Mouse (Mus musculus) liver, embryonic 14.5 days (tissue): ENCODE measurements around the gene Gm26727. TPM values are rescaled to one million over a fixed set of nuclear protein-coding genes. Genes with fewer than 3 reads are reported as not detected.
"Not testable (repeated sequence)": the region's sequence is repeated elsewhere in the genome, so short reads cannot be mapped to it uniquely, and the experiment has no call there.

Experiments used
- ATAC-seq: fragments of 200-750 bp; cut with Nextera tagmentation; 2 replicates; pipeline ENCODE4 v1.8.0; 2017; ENCODE audit warnings: moderate number of reproducible peaks, mild to moderate bottlenecking, moderate library complexity; ENCODE audit not compliant: insufficient read depth
- DNase-seq, 3 experiments: peaks; one replicate each; pipeline ENCODE4 v3.0.0-alpha.2; 2012 to 2013; ENCODE audit warnings: low read depth in 3 of 3, low spot score in 3 of 3
- H3K27ac ChIP-seq: fragments of 300-500 bp; sonication (generic); 2 replicates; pipeline ENCODE4 v1.5.1; 2014; ENCODE audit warnings: moderate library complexity, mild to moderate bottlenecking, control low read depth, inconsistent platforms
- H3K27me3 ChIP-seq: fragments of 300-500 bp; sonication (generic); 2 replicates; pipeline ENCODE4 v1.6.1; 2014; ENCODE audit warnings: mild to moderate bottlenecking, low read length, moderate library complexity; ENCODE audit not compliant: control insufficient read depth, insufficient read depth
- H3K36me3 ChIP-seq: fragments of 300-500 bp; sonication (generic); replicated peaks from 2 replicates; pipeline ENCODE4 v1.6.1; 2014; ENCODE audit warnings: low read depth; ENCODE audit not compliant: control insufficient read depth, insufficient read depth
- H3K4me1 ChIP-seq, 2 experiments: fragments of 200-500 bp in 1 of 2; fragments of 300-500 bp in 1 of 2; sonication (generic) in 1 of 2; replicated peaks; 2 replicates each; pipeline ENCODE4 v1.6.1; 2012 to 2014; ENCODE audit warnings: antibody characterized with exemption in 1 of 2, inconsistent platforms in 1 of 2, low read length in 1 of 2; ENCODE audit not compliant: control insufficient read depth in 2 of 2, insufficient read depth in 2 of 2
- H3K4me2 ChIP-seq: fragments of 300-500 bp; sonication (generic); 2 replicates; pipeline ENCODE4 v1.6.1; 2014; ENCODE audit warnings: low read depth, mild to moderate bottlenecking, control low read depth, moderate library complexity
- H3K4me3 ChIP-seq, 2 experiments: fragments of 200-500 bp in 1 of 2; fragments of 300-500 bp in 1 of 2; sonication (generic) in 1 of 2; 2 replicates each; pipeline ENCODE4 v1.5.1; 2012 to 2014; ENCODE audit warnings: low read depth in 2 of 2, low read length in 2 of 2, mild to moderate bottlenecking in 2 of 2, control low read depth in 1 of 2, inconsistent platforms in 1 of 2, moderate library complexity in 1 of 2; ENCODE audit not compliant: insufficient read depth in 1 of 2
- H3K9ac ChIP-seq: fragments of 300-500 bp; sonication (generic); replicated peaks from 2 replicates; pipeline ENCODE4 v1.6.1; 2014; ENCODE audit warnings: mild to moderate bottlenecking, control low read depth, moderate library complexity
- H3K9me3 ChIP-seq: fragments of 300-500 bp; sonication (generic); 2 replicates; pipeline ENCODE4 v1.6.1; 2016; ENCODE audit warnings: low read length, mixed read lengths; ENCODE audit not compliant: control insufficient read depth
- CTCF ChIP-seq: IDR thresholded peaks from 2 replicates; pipeline ENCODE4 v1.5.1; 2016; ENCODE audit warnings: antibody characterized with exemption, low read depth, control low read depth
- EP300 ChIP-seq: IDR thresholded peaks from 2 replicates; pipeline ENCODE4 v1.6.1; 2016; ENCODE audit warnings: antibody characterized with exemption, low read depth
- WGBS: fragments of 180-500 bp; shearing (Covaris S2); extraction: QIAGEN DNeasy Blood & Tissue Kit; methylation state at CpG from one replicate; pipeline ENCODE4 v1.1.7; 2014; ENCODE audit not compliant: insufficient replicate concordance; 5-methylcytosine and 5-hydroxymethylcytosine counted together
- polyA plus RNA-seq, 2 experiments: library from polyadenylated mRNA; depleted of rRNA in 1 of 2; stranded (reverse) in 1 of 2; unstranded in 1 of 2; fragments of >200 nt; fragmentation: Nextera tagmentation in 1 of 2; extraction: Ambion mirVana in 1 of 2; gene quantifications; 2 replicates each; pipeline versions ENCODE4 v1.2.1 to v1.2.3; 2012 to 2014

Gm26727 gene
- polyA plus RNA-seq, 2 experiments, result not detected

DNA sequence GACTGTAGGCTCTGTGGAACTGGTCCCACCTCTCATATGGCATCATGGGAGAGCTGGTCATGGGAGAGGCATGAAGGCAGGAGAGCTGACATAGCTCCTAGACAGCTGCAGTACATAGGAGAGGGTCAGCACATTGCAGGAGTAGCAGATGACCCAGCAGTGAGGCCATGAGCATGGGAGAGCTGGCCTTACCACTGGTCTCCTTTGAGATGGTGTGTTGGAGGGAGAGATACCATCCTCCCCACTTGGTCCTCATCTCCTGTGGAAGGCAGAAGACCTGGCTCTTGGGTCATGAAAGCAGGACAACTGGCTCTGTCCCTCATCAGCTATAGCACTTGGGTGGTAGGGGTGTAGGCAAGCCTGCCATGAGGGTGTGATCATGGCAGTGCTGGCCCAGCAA lies 12.1 kb downstream of the Gm26727 start:
- TF ChIP-seq CTCF (no peak), EP300 (no peak)
- DNase-seq (no peak), ATAC-seq (no peak)
- no peak overlapping the region for H3K4me3 ChIP-seq
- H3K9me3 ChIP-seq, result no peaks in the 10 kb centered on the region
- H3K4me2 ChIP-seq, result no peak overlapping the region
- no peaks in the 10 kb centered on the region for H3K36me3 ChIP-seq
- no peaks in the 10 kb centered on the region for H3K27me3 ChIP-seq
- no peak overlapping the region for H3K27ac ChIP-seq
- H3K9ac ChIP-seq, result no peak overlapping the region
- H3K4me1 ChIP-seq, result no peaks in the 10 kb centered on the region

GRCm38 (mm10) chr2:67413425-67413824 lies 19.6 kb downstream of the Gm26727 start, which contains the start of gene Gm21830:
TSS of gene Gm21830 (plus strand) at chr2:67413725.
- H3K36me3 ChIP-seq, H3K4me1 ChIP-seq, H3K9ac ChIP-seq, H3K4me3 ChIP-seq, ATAC-seq, DNase-seq, H3K27me3 ChIP-seq, H3K4me2 ChIP-seq, H3K27ac ChIP-seq, H3K9me3 ChIP-seq: not testable (repeated sequence)
- no CpG with 5 or more reads among the region's 1 CpGs for WGBS

Other genes with a start within 250 kb of the Gm26727 start
- gene Gm21830, start 19.5 kb downstream of the Gm26727 start, polyA plus RNA-seq (2012; rRNA removed), result not detected in 2 replicates
- gene Gm21830, start 19.5 kb downstream of the Gm26727 start, polyA plus RNA-seq (2014; fragmentation: Nextera tagmentation; extraction: Ambion mirVana), result not detected in 2 replicates
- not detected in 2 replicates for gene Xirp2, start 12.8 kb upstream of the Gm26727 start, polyA plus RNA-seq (2012; rRNA removed)
- not detected in 2 replicates for gene Xirp2, start 12.8 kb upstream of the Gm26727 start, polyA plus RNA-seq (2014; fragmentation: Nextera tagmentation; extraction: Ambion mirVana)
- 0.03 and 0.06 TPM in 2 replicates for gene B3galt1, start 132.7 kb upstream of the Gm26727 start, polyA plus RNA-seq (2012; rRNA removed)
- 0.16 and 0.23 TPM in 2 replicates for gene B3galt1, start 132.7 kb upstream of the Gm26727 start, polyA plus RNA-seq (2014; fragmentation: Nextera tagmentation; extraction: Ambion mirVana)